Mouse (Mus musculus) CD8-positive naive resting alpha-beta T cell, adult 2 months (primary cell): ENCODE measurements at regions not wholly inside any gene's neighbourhood (a gene's known extent, or its start where the extent isn't known, plus 50 kb on each side); places are given as distances from the start of the nearest gene placed in this dataset.

ENCODE experiments used
- DNase-seq, 2 experiments: peaks; one replicate each; pipeline ENCODE4 v3.0.0; 2022; ENCODE audit warnings: low read depth in 2 of 2, low spot score in 2 of 2

DNA sequence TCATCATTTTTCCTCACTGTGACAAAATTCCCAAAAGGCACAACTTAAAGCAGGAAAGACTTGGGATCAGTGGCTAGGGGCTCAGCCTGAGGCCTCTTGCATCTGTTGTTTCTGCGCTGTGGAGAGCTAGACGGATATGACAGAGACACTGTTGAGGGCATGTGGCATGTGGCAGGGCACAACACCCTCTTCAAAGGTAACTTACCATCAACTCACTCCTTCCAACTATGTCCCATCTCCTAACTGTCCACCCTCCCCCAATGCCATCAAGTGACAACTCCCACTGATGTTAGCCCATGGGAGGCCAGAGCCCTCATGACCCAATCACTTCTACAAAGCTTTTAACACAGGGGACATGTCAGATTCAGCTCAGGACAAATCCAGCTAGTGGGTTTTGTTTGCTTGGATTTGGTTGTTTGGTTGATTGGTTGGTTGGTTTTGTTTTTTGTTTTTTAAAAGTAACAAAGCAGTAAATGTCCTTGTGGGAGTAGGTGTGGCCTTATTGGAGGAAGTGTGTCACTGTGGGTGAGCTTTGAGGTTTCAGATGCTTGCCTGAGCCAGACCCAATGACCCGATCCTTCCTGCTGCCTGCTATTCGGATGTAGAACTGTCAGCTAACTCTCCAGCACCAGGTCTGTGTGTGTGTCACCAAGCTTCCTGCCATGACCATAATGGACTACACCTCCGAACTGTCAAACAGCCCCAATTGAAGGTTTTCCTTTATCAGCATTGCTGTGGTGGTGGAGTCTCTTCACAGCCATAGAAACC lies 53.2 kb upstream of the Lef1 start:
- peak; percentile 68 to 72 for DNase-seq

DNA sequence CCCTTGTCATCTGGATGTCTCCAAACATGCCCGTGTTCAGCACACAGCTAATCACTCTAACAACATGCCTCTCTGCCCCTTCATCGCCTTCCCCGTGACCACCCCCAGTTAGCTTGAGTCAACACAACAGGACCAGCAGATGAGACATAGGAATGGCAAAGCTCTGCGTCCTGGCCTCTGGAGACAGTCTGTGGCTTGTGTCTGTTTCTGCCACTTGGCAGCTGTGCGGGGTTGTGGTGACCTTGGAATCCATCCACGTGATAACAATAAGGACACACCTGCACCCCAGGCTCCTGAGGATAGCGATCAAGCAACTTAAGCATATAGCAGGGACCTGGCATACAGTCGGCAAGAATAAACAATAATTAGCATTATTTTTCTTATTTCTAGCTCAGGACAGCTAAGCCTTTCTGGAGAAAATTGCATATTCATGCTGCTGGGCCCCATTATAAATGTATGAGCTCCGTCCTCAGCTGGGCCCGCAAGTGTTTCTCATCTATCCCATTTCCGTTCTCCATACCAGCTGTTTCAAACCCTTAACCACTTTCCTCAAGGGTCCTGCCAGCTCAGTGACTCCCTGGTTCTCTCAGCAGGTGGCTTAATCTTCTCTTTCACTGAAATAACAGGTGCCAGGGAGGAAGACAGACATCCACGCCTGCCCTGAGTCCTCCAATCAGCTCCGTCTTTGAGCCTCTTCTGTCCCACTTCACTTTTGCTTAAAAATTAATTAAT lies 55.9 kb upstream of the Lef1 start:
- no peak for DNase-seq

DNA sequence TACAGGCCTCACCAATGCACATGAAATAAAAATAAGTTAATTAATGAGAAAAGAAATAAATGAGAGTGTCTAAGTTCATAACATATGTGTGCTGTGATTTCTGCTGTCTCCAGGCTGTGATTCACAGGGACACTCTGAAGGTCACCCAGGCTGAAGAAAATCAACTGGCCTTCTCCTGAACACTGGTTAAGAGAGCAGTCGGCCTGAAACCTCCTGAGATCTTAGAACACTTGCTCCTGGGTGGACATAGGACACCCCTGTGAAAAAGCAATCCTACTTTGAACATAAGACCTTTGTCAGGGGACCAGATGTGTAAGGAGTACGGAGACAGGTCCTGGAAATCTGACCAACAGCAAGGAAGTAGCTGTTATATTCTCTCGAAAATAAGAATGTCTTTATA lies 62.6 kb upstream of the Lef1 start:
- no peak for DNase-seq

GRCm38 (mm10) chr3:131046412-131046811 lies 63.9 kb upstream of the Lef1 start:
- no peak for DNase-seq

GRCm38 (mm10) chr3:131040214-131040825 lies 70.0 kb upstream of the Lef1 start:
- no peak for DNase-seq

DNA sequence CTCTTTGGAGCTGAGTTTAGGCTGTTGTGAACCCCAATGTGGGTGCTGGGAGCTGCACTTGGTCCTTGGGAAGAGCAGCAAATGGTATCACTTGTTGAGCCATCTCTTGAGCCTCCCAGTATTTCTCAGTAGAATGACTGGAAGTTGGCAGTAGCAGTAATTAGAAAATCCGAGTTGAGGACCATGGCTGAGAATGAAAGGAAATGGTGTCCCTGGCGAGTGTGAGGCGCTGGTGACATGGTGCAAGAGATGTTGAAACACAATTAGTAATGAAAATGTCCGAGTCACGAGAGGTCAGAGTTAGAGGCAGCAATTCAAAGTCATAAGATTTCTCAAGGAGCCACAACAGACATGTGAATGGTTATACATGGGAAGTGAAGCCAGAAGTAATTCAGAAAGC lies 73.2 kb upstream of the Lef1 start:
- no peak for DNase-seq

DNA sequence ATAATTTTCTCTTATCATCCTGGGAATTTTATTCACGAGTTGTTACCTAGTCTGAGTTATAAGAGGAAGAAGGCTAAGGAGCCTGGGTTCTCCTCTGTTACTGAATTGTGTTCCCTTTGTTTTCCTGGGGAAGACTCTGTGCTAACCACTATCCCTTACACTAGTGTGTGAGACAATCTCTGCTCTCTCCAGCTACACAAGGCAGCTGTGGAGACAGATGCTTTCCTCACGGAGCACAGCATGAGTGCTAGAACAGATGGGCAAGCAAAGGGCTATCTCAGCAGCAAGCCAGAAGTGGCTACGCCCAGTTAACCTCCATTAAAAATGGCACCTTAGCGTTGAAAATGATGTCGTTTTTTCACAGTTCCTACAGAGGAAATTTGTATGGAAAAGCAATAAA lies 75.5 kb upstream of the Lef1 start:
- DNase-seq = no peak

DNA sequence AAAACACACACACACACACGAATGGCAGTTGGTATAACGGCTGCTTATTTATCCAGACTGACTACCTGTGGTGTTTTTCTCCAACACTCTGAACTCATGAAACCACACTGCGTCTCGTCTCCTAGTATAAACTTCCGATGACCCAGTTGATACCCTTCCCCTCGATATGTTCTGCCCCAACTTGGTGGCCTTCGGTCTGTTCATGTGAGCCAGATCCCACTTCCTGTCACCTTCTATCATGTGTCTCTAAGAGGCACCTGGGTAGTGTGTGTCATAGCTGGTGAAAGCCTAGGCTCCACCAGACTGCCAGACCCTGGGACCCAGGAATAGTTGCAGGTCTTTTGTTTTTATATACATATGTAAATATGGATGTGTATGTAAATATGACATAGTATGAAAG lies 83.9 kb upstream of the Lef1 start:
- no peak for DNase-seq

- peak; percentile 60 to 74 for DNase-seq
These were observed 90.9 kb upstream of the Lef1 start for GRCm38 (mm10) chr3:131019163-131019956.

DNA sequence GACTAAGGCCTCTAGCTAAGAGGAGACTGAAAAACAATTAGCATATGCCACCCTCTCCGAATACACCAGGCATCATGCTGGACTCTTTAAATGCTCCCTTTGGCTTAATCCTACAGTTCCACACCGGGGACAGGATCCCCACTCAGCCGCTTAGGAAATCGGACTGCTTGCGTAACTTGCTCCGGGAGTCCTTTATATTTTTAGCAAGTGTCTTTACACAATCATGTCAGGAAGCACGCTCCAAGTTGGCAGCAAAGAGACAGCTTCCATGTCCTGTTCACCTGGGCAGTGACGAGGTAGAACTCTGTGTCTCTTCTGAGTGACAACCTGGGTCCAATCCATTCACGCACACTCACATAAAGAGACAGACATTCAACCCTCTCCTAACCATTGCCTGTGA lies 92.4 kb upstream of the Lef1 start:
- no peak for DNase-seq

- DNase-seq = no peak
These were observed 94.2 kb upstream of the Lef1 start for GRCm38 (mm10) chr3:131016104-131016503.

GRCm38 (mm10) chr3:131014092-131014716 lies 96.1 kb upstream of the Lef1 start:
- peak; percentile 54 to 65 for DNase-seq

DNA sequence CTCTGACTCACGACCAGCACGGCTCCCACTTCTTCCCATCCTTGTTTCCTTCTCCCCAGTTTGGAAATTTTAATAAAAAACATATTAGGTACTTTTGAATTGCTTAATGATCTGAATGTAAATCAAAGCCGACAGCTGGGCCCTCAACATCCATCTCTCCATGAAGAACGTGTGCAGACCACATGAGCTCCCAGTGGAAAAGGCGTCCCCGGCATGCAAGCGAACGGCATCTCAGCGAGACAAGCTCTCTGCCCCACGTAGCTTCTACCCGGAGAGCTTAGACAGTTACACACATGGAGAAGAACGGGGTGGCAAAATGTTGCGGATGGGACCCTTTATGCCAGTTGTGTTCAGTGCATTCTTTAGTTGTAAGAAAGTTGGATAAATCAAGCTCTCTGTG lies 109.6 kb upstream of the Lef1 start:
- no peak for DNase-seq

GRCm38 (mm10) chr3:131000252-131000651 lies 110.0 kb upstream of the Lef1 start:
- DNase-seq = no peak

- no peak for DNase-seq
These were observed 110.5 kb upstream of the Lef1 start for GRCm38 (mm10) chr3:130999818-131000217.

GRCm38 (mm10) chr3:130998433-130998832 lies 111.8 kb upstream of the Lef1 start:
- no peak for DNase-seq

DNA sequence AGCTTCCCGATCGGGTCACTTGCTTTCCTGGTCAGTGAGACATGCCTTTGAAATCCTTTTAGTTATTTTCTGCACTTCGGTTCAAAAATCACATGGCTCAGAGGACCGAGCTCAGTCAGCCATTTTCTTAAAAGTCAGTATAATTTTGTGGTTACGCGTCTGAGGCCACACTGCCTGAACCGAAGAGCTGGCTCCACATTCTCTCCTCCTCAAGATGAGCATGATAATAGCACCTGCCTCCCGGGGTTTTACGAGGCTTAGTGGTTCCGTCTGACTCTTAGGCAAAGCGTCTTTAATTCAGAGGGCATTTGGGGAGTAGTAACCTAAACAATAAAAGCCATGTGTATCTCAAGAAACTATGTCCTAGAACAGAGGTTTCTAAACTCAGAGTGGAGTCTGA lies 113.5 kb upstream of the Lef1 start:
- no peak for DNase-seq

DNA sequence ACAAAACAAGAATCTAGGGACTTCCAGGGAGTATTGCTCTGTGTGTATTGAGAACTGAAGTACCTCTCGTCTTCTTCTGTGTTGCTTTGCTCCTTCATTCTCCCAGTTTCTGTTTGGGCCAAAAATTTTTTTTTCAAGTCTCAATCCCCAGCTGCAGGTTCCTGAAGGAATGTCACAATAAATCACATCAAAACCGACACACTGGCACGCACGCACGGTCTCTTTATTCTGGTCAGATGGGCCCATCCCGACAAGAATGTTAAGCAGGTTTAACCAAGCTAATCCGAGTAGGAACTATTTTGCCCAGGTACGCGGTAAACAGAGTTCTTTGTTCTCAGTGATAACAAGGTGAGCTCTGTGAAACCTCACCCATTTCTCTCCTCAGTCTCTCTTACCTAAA lies 118.3 kb upstream of the Lef1 start:
- no peak for DNase-seq

GRCm38 (mm10) chr3:130986708-130987107 lies 123.6 kb upstream of the Lef1 start:
- no peak for DNase-seq

DNA sequence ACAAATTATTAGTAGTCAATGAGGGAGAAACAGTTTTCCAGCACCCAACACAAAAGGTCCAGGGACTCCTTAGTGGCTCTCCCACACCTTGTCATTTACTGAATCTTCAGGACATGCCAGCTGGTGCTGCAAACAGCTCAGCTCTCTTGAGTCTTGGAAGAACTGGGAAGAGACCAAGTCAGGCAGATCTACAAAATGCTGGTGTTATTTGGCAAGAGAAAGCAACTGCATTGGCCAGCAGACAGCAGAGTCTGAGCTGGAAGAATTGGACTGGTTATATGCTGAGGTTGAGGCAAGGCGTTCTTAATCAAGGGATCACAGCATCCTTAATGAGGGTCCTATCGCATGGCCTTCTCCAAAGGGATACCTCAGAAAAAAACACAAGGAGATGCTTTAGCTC lies 124.2 kb upstream of the Lef1 start:
- DNase-seq = no peak

DNA sequence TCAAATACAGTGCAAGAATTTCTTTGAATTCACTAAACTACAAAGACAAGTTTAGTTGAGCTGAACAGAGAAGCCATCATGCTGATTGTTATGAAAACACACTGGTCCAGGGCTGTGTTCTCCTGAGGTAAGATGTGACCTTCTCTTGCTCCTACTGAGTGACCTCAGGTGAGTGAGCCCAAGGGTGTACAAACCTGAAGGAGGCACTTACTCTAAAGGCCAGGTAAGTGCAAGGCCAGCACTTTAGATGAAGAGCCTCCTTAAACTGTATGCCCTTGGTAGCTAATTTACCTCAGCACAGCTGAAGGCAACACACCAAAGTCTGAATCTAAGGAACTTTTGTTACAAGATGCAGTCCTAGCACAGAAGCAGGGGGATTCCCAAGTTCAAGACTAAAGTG lies 128.7 kb upstream of the Lef1 start:
- DNase-seq = no peak
